Mouse (Mus musculus) lung, adult 2 months (tissue): Measurements from ENCODE around the gene Manbal.

Experiments used
- CTCF ChIP-seq: fragments of 200-500 bp; IDR thresholded peaks from 2 replicates; pipeline ENCODE4 v1.5.1; 2011; ENCODE audit warnings: mild to moderate bottlenecking, low read length, control low read depth; ENCODE audit not compliant: insufficient read depth
- POLR2A ChIP-seq: fragments of 200-500 bp; IDR thresholded peaks from 2 replicates; pipeline ENCODE4 v1.6.1; 2011; ENCODE audit warnings: low read depth, mild to moderate bottlenecking, control low read depth, low read length, borderline replicate concordance; ENCODE audit errors: extremely low read depth

- no peak for TF ChIP-seq POLR2A
- TF ChIP-seq CTCF: no peak
Measured at GRCm38 (mm10) chr2:157417229-157417628, 49.8 kb downstream of the Manbal start.
